Mouse (Mus musculus): Measurements from ENCODE around the gene Dusp7.

Gene Dusp7

GRCm38 (mm10) chr9:106342573-106342972 is 25.9 kb upstream of the Dusp7 start:
- ChIA-PET POLR2A (interaction anchor here in 3 of 4 experiments (1.0 to 2.6 kb wide), 7 partner anchors 9 to 79 kb away, joined by 3 to 12 read pairs (median 3); partner anchors contain the start of gene Poc1a (in 1 of the 3)), CTCF (interaction anchor here in 1 of 4 experiments (1.2 to 2.1 kb wide), 2 partner anchors 9 to 135 kb away, joined by 3 to 10 read pairs; no protein-coding TSS in a partner anchor)

GRCm38 (mm10) chr9:106345167-106345566 is 23.3 kb upstream of the Dusp7 start:
- CTCF ChIA-PET: interaction anchor here in 1 of 4 experiments (1.3 kb wide), 1 partner anchor 134 kb away, joined by 4 read pairs; no protein-coding TSS in a partner anchor
- POLR2A ChIA-PET: interaction anchor here in 2 of 4 experiments (0.5 to 1.2 kb wide), 4 partner anchors 19 to 265 kb away, joined by 3 read pairs; no protein-coding TSS in a partner anchor

GRCm38 (mm10) chr9:106345630-106346029 is 22.8 kb upstream of the Dusp7 start:
- ChIA-PET POLR2A (interaction anchor here in 2 of 4 experiments (0.5 to 1.2 kb wide), 4 partner anchors 20 to 265 kb away, joined by 3 read pairs; partner anchors contain the start of gene Parp3 (in 1 of the 2)), CTCF (interaction anchor here in 2 of 4 experiments (0.9 to 1.3 kb wide), 3 partner anchors 40 to 134 kb away, joined by 3 to 4 read pairs (median 4); no protein-coding TSS in a partner anchor)

- POLR2A ChIA-PET: interaction anchor here in 1 of 4 experiments (1.3 kb wide), 1 partner anchor 85 kb away, joined by 3 read pairs; no protein-coding TSS in a partner anchor
These were observed 20.2 kb upstream of the Dusp7 start for GRCm38 (mm10) chr9:106348281-106348680.

GRCm38 (mm10) chr9:106349075-106349474 is 19.4 kb upstream of the Dusp7 start:
- CTCF ChIA-PET: interaction anchor here in 2 of 4 experiments (0.5 to 1.8 kb wide), 5 partner anchors 13 to 73 kb away, joined by 3 to 6 read pairs (median 4); no protein-coding TSS in a partner anchor
- POLR2A ChIA-PET: interaction anchor here in 1 of 4 experiments (1.3 kb wide), 1 partner anchor 84 kb away, joined by 3 read pairs; no protein-coding TSS in a partner anchor

More at GRCm38 (mm10) chr9:106348281-106348680, 20.2 kb upstream of the Dusp7 start:
- CTCF ChIA-PET: interaction anchor here in 2 of 4 experiments (0.6 to 1.8 kb wide), 4 partner anchors 44 to 74 kb away, joined by 3 to 6 read pairs (median 4); no protein-coding TSS in a partner anchor

- ChIA-PET CTCF (interaction anchor here (0.5 to 2.0 kb wide), 51 partner anchors 8 to 946 kb away, joined by 3 to 29 read pairs (median 5); partner anchors contain the start of genes Parp3 (in 3 of the 4), Abhd14a (in 1 of the 4), Abhd14b (in 1 of the 4) and Dusp7 (in 1 of the 4)), POLR2A (interaction anchor here (0.5 to 3.4 kb wide), 36 partner anchors 9 to 989 kb away, joined by 3 to 16 read pairs (median 4); partner anchors contain the start of genes Rpl29 (in 3 of the 4), Parp3 (in 2 of the 4), Rrp9 (in 2 of the 4) and 6430571L13Rik (in 1 of the 4))
These were observed 17.3 kb upstream of the Dusp7 start for GRCm38 (mm10) chr9:106351178-106351577.

GRCm38 (mm10) chr9:106353779-106354178 is 14.7 kb upstream of the Dusp7 start:
- CTCF ChIA-PET: interaction anchor here in 1 of 4 experiments (1.2 kb wide), 1 partner anchor 68 kb away, joined by 4 read pairs; no protein-coding TSS in a partner anchor
- POLR2A ChIA-PET: interaction anchor here in 3 of 4 experiments (0.6 to 3.4 kb wide), 4 partner anchors 14 to 16 kb away, joined by 3 to 14 read pairs (median 3); partner anchors contain the start of gene Dusp7 (in 1 of the 3)

- ChIA-PET CTCF (no interaction called here), POLR2A (interaction anchor here in 1 of 4 experiments (0.6 to 1.3 kb wide), 2 partner anchors 78 to 144 kb away, joined by 4 read pairs; no protein-coding TSS in a partner anchor)
These were observed 13.6 kb upstream of the Dusp7 start for GRCm38 (mm10) chr9:106354810-106355209.

GRCm38 (mm10) chr9:106355217-106355974 is 13.0 kb upstream of the Dusp7 start:
- ChIA-PET CTCF (interaction anchor here in 1 of 4 experiments (0.6 kb wide), 1 partner anchor 134 kb away, joined by 3 read pairs; no protein-coding TSS in a partner anchor), POLR2A (interaction anchor here in 1 of 4 experiments (0.6 to 1.3 kb wide), 3 partner anchors 75 to 145 kb away, joined by 3 to 4 read pairs (median 4); no protein-coding TSS in a partner anchor)

- ChIA-PET CTCF (interaction anchor here in 1 of 4 experiments (0.6 kb wide), 1 partner anchor 135 kb away, joined by 3 read pairs; no protein-coding TSS in a partner anchor), POLR2A (interaction anchor here in 2 of 4 experiments (0.7 to 1.3 kb wide), 3 partner anchors 15 to 77 kb away, joined by 3 to 5 read pairs (median 4); no protein-coding TSS in a partner anchor)
These were observed 12.5 kb upstream of the Dusp7 start for GRCm38 (mm10) chr9:106355975-106356286.

- POLR2A ChIA-PET: interaction anchor here in 2 of 4 experiments (0.7 to 0.9 kb wide), 2 partner anchors 16 to 74 kb away, joined by 3 to 5 read pairs; no protein-coding TSS in a partner anchor
- CTCF ChIA-PET: interaction anchor here in 1 of 4 experiments (0.6 kb wide), 1 partner anchor 1272 kb away, joined by 3 read pairs; no protein-coding TSS in a partner anchor
These were observed 12.0 kb upstream of the Dusp7 start for GRCm38 (mm10) chr9:106356323-106356844.

GRCm38 (mm10) chr9:106357167-106357566 is 11.3 kb upstream of the Dusp7 start:
- ChIA-PET POLR2A (no interaction called here), CTCF (interaction anchor here in 2 of 4 experiments (0.6 to 2.3 kb wide), 2 partner anchors 65 to 1272 kb away, joined by 3 to 8 read pairs; no protein-coding TSS in a partner anchor)

- ChIA-PET POLR2A (interaction anchor here in 3 of 4 experiments (0.7 to 2.3 kb wide), 4 partner anchors 8 to 1573 kb away, joined by 4 to 11 read pairs (median 8); partner anchors contain the start of gene Dusp7 (in 1 of the 3)), CTCF (interaction anchor here in 3 of 4 experiments (0.6 to 2.3 kb wide), 10 partner anchors 8 to 1934 kb away, joined by 3 to 8 read pairs (median 4); no protein-coding TSS in a partner anchor)
These were observed 9.1 kb upstream of the Dusp7 start for GRCm38 (mm10) chr9:106359297-106359696.

- ChIA-PET CTCF (interaction anchor here in 2 of 4 experiments (1.2 to 1.4 kb wide), 3 partner anchors 10 to 61 kb away, joined by 3 to 4 read pairs (median 3); no protein-coding TSS in a partner anchor), POLR2A (interaction anchor here in 1 of 4 experiments (1.1 to 1.3 kb wide), 2 partner anchors 9 to 77 kb away, joined by 3 read pairs; partner anchors contain the start of gene Acy1)
These were observed 7.3 kb upstream of the Dusp7 start for GRCm38 (mm10) chr9:106361140-106361539.

GRCm38 (mm10) chr9:106365333-106365732 is 3.1 kb upstream of the Dusp7 start:
- CTCF ChIA-PET: interaction anchor here in 2 of 4 experiments (1.0 to 1.5 kb wide), 2 partner anchors 14 to 57 kb away, joined by 3 to 5 read pairs; no protein-coding TSS in a partner anchor
- POLR2A ChIA-PET: interaction anchor here in 2 of 4 experiments (0.6 to 2.4 kb wide), 10 partner anchors 14 to 182 kb away, joined by 3 to 7 read pairs (median 4); partner anchors contain the start of genes Alas1 (in 1 of the 2) and Rpl29 (in 1 of the 2)

GRCm38 (mm10) chr9:106366188-106366587 is 2.2 kb upstream of the Dusp7 start:
- ChIA-PET POLR2A (interaction anchor here in 2 of 4 experiments (1.2 to 2.4 kb wide), 4 partner anchors 15 to 118 kb away, joined by 3 to 7 read pairs (median 4); partner anchors contain the start of gene Alas1 (in 1 of the 2)), CTCF (interaction anchor here in 1 of 4 experiments (1.0 to 2.1 kb wide), 2 partner anchors 55 to 56 kb away, joined by 3 to 6 read pairs; no protein-coding TSS in a partner anchor)

- CTCF ChIA-PET: interaction anchor here in 3 of 4 experiments (1.1 to 2.1 kb wide), 8 partner anchors 16 to 155 kb away, joined by 3 to 11 read pairs (median 6); partner anchors contain the start of genes Parp3 (in 2 of the 3), Pcbp4 (in 1 of the 3) and Poc1a (in 1 of the 3)
- POLR2A ChIA-PET: interaction anchor here in 3 of 4 experiments (0.6 to 3.0 kb wide), 43 partner anchors 8 to 1215 kb away, joined by 3 to 17 read pairs (median 5); partner anchors contain the start of genes Acy1 (in 2 of the 3), Wdr82 (in 2 of the 3), Parp3 (in 1 of the 3) and Poc1a (in 1 of the 3)
These were observed 1.4 kb upstream of the Dusp7 start for GRCm38 (mm10) chr9:106367001-106367400.
